Mouse (Mus musculus): ENCODE results near the gene Draxin. TPM values are rescaled to one million over a fixed set of nuclear protein-coding genes. Genes with fewer than 3 reads are reported as not detected.
A peak's percentile ranks its signal among the peaks of the same experiment; 100 is the strongest.

The Draxin gene
- total and polyA plus RNA-seq, 3 experiments = 0.29 to 0.41 TPM; not detected in 1

DNA sequence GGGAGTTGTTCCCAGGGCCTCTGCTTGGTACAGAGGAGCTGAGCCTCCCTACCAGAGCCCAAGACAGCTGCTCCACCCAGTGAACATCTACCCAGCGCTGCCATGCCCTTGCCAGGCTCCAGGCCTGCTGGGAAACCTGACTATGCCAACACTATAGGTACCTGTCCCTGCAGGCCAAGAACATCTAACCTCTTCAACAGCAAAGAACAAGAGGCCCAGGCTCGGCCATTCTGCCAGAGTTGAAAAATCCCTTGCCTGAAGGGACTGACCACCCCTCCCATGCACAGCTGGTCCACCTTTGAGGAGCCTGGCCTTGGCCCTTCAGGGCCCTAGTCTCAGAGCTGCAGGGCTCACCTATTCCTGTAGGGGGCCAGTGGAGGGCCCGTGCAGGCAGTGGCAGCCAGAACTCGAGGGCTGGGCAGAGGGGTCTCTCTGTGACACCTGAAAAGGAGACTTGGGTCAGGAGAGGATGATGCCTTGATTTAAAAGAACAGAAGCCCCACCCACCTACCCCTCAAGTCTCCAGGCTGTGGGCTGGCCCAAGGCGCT is 72.8 kb downstream of the Draxin start:
- Histone ChIP-seq H3K9ac (ENCODE audit: low read depth, low read length) (no peak overlapping the region), H3K79me2 (replicated peaks; ENCODE audit: control insufficient read depth, insufficient read depth, low read length) (no peaks in the 10 kb centered on the region), H3K4me1 (ENCODE audit: control insufficient read depth, insufficient read depth, low read length) (peaks cover 7% of the 10 kb centered on the region), H3K27ac (peak overlapping the region; percentile 73), H3K27me3 (ENCODE audit: control insufficient read depth, insufficient read depth, low read length) (no peaks in the 10 kb centered on the region), H3K36me3 (ENCODE audit: control insufficient read depth, insufficient read depth, low read length) (no peaks in the 10 kb centered on the region; the same call in 1 of the 2 replicates), H3K4me3 (no peak overlapping the region)
- TF ChIP-seq POLR2A (IDR thresholded peaks at IDR 0.05; ENCODE audit: insufficient read depth, low read depth, low read length) (no peak), CTCF (IDR thresholded peaks at IDR 0.05) (peak; percentile 37), EP300 (IDR thresholded peaks at IDR 0.05; ENCODE audit: insufficient read depth, low read depth, low read length) (no peak)
- intact Hi-C loops (cut with DNase I) = no loop called here
- DNase-seq = no peak
- 64% methylated on average over 5 of the region's 5 CpGs for WGBS

- H3K36me3 ChIP-seq (ENCODE audit: control insufficient read depth, insufficient read depth, low read length) = no peaks in the 10 kb centered on the region; the same call in 1 of the 2 replicates
Observed at GRCm38 (mm10) chr4:148056801-148057200, 73.7 kb downstream of the Draxin start.

GRCm38 (mm10) chr4:148056246-148056645 is 74.3 kb downstream of the Draxin start:
- TF ChIP-seq POLR2A (IDR thresholded peaks at IDR 0.05; ENCODE audit: insufficient read depth, low read depth, low read length) (no peak), EP300 (IDR thresholded peaks at IDR 0.05; ENCODE audit: insufficient read depth, low read depth, low read length) (no peak), CTCF (IDR thresholded peaks at IDR 0.05) (no peak)
- Histone ChIP-seq H3K9ac (ENCODE audit: low read depth, low read length) (peak overlapping the region; percentile 9; the same call in 1 of the 2 replicates), H3K27ac (peak overlapping the region; percentile 73), H3K4me3 (no peak overlapping the region), H3K36me3 (ENCODE audit: control insufficient read depth, insufficient read depth, low read length) (no peaks in the 10 kb centered on the region; the same call in 1 of the 2 replicates), H3K79me2 (replicated peaks; ENCODE audit: control insufficient read depth, insufficient read depth, low read length) (no peaks in the 10 kb centered on the region), H3K4me1 (ENCODE audit: control insufficient read depth, insufficient read depth, low read length) (peaks cover 7% of the 10 kb centered on the region), H3K27me3 (ENCODE audit: control insufficient read depth, insufficient read depth, low read length) (no peaks in the 10 kb centered on the region)
- intact Hi-C loops (cut with DNase I) = no loop called here
- DNase-seq = peak in 1 of 2 experiments; percentile 25
- 55% methylated on average over 7 of the region's 7 CpGs for WGBS

More at GRCm38 (mm10) chr4:148056801-148057200, 73.7 kb downstream of the Draxin start:
- Histone ChIP-seq H3K4me3 (no peak overlapping the region), H3K9ac (ENCODE audit: low read depth, low read length) (no peak overlapping the region), H3K4me1 (ENCODE audit: control insufficient read depth, insufficient read depth, low read length) (peaks cover 7% of the 10 kb centered on the region), H3K27ac (peak overlapping the region; percentile 73), H3K27me3 (ENCODE audit: control insufficient read depth, insufficient read depth, low read length) (no peaks in the 10 kb centered on the region), H3K79me2 (replicated peaks; ENCODE audit: control insufficient read depth, insufficient read depth, low read length) (no peaks in the 10 kb centered on the region)
- no peak for TF ChIP-seq POLR2A (IDR thresholded peaks at IDR 0.05; ENCODE audit: insufficient read depth, low read depth, low read length)
- 0 out of 2 replicates have a peak, but pooled peaks have one; percentile 7 for TF ChIP-seq CTCF (IDR thresholded peaks at IDR 0.05)
- peak; percentile 91 for TF ChIP-seq EP300 (IDR thresholded peaks at IDR 0.05; ENCODE audit: insufficient read depth, low read depth, low read length)
- intact Hi-C loops (cut with DNase I) = no loop called here
- 51% methylated on average over 4 of the region's 4 CpGs for WGBS
- DNase-seq = peak; percentile 69 to 84

- TF ChIP-seq CTCF (IDR thresholded peaks at IDR 0.05) (no peak), POLR2A (IDR thresholded peaks at IDR 0.05; ENCODE audit: insufficient read depth, low read depth, low read length) (no peak), EP300 (IDR thresholded peaks at IDR 0.05; ENCODE audit: insufficient read depth, low read depth, low read length) (no peak)
- intact Hi-C loops (cut with DNase I) = no loop called here
- WGBS = 90% methylated on average over 21 of the region's 21 CpGs
- Histone ChIP-seq H3K27me3 (ENCODE audit: control insufficient read depth, insufficient read depth, low read length) (no peaks in the 10 kb centered on the region), H3K79me2 (replicated peaks; ENCODE audit: control insufficient read depth, insufficient read depth, low read length) (no peaks in the 10 kb centered on the region), H3K27ac (no peak overlapping the region), H3K4me3 (no peak overlapping the region), H3K9ac (ENCODE audit: low read depth, low read length) (no peak overlapping the region), H3K4me1 (ENCODE audit: control insufficient read depth, insufficient read depth, low read length) (peaks cover 3% of the 10 kb centered on the region), H3K36me3 (ENCODE audit: control insufficient read depth, insufficient read depth, low read length) (no peaks in the 10 kb centered on the region; the same call in 1 of the 2 replicates)
- no peak for DNase-seq
Observed at GRCm38 (mm10) chr4:148054961-148055695, 75.4 kb downstream of the Draxin start.

DNA sequence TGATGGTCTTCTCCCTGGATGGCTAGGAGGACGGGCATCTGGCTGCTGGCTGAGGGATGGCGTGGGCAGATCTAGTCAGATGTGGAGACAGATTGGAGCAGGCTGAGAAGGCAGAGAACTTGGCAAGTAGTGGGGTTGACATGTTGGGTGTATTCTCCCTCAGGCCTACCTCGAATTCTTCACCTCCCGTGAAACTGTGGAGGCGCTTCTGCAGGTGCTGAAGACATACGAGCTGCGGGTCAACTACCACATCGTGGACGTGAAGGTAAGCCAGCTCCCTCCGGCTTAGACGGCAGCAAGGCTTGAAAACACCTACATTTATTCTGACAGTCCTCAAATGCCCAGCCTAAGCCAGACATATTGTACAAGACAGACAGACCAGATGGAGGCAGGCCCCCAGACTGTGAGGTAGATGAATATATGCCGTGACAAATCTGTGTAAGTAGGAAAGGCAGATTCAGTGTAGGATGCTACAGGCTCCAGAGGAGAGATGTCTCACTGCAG is 77.0 kb downstream of the Draxin start:
- Histone ChIP-seq H3K9ac (ENCODE audit: low read depth, low read length) (no peak overlapping the region), H3K4me3 (no peak overlapping the region), H3K36me3 (ENCODE audit: control insufficient read depth, insufficient read depth, low read length) (no peaks in the 10 kb centered on the region; the same call in 1 of the 2 replicates), H3K27me3 (ENCODE audit: control insufficient read depth, insufficient read depth, low read length) (no peaks in the 10 kb centered on the region), H3K79me2 (replicated peaks; ENCODE audit: control insufficient read depth, insufficient read depth, low read length) (no peaks in the 10 kb centered on the region), H3K4me1 (ENCODE audit: control insufficient read depth, insufficient read depth, low read length) (peaks cover 2% of the 10 kb centered on the region; the same call in 1 of the 2 replicates), H3K27ac (no peak overlapping the region)
- 90% methylated on average over 12 of the region's 12 CpGs for WGBS
- intact Hi-C loops (cut with DNase I) = no loop called here
- no peak for DNase-seq
- TF ChIP-seq CTCF (IDR thresholded peaks at IDR 0.05) (no peak), POLR2A (IDR thresholded peaks at IDR 0.05; ENCODE audit: insufficient read depth, low read depth, low read length) (no peak), EP300 (IDR thresholded peaks at IDR 0.05; ENCODE audit: insufficient read depth, low read depth, low read length) (no peak)
